Mouse (Mus musculus): ENCODE measurements around the gene Itpr2.

Itpr2 gene

DNA sequence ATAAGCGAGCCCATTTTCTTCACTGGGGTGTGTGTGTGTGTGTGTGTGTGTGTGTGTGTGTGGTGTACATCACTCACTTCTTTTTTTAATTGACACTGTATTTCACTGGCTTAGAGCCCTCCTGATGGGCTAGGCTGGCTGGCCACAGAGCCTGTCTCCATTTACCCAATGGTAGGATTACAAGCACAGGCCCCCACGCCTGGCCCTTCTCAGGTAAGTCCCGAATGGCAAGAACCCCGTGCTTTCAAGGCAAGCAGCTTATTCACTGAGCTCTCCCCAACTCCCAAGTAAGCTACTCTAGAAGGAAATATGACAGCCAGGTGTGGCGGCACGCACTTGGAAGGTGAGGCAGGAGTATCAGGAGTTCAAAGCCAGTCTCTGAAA lies 91.6 kb downstream of the Itpr2 start:
- DNase-seq: no peak

DNA sequence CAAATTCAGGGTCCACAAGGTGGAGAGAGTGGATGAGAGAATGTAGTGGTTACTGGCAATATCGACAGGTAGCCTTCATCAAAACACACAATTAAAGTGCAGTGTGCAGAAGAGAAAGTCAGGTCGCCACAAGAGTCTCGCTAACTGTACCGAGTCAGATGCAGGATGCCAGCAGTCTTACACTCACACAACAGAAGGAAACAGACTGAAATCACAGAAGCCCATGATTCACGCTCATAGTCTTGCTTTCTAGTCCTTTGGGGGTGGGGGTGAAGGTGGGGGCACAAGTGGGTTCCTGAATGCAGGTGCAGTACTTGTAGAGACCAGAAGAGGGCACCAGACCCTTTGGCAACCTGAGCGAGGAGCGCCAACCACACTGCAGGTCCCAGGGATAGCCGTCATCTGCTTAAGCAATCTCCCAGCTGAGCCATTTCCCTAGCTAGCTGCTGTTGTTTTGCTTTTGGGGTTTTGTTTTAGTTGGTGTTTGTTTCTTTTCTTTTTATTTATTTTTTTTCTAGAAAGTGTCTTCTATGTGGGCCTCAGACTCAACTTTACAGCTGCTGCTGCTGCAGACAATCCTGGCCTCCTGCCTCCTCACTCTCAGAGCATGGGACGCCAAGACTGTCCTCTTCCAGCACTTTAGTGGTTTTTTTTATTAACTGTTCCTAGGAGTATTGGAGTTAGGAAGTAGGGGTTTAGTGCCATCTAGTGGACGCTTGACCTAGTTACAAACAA lies 92.2 kb downstream of the Itpr2 start:
- DNase-seq: peak; percentile 76

DNA sequence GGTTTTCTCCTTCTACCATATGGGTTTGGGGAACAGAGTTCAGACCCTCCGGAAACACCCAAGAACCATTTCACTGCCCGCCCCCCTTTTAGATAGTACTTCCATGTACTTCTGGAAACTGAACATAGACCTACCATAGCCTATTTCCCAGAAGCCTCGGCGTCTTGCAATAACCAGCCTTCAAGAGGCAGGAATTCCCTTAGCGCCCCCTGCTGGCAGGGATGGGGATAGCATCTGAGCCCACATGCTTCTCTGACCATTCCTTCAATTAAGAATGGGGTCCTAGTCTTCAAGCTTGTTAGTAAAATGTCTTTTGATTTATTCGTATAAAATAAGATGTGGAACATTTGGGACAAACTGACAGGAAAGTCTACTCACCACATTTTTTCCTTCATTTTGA lies 96.6 kb downstream of the Itpr2 start:
- DNase-seq: no peak

DNA sequence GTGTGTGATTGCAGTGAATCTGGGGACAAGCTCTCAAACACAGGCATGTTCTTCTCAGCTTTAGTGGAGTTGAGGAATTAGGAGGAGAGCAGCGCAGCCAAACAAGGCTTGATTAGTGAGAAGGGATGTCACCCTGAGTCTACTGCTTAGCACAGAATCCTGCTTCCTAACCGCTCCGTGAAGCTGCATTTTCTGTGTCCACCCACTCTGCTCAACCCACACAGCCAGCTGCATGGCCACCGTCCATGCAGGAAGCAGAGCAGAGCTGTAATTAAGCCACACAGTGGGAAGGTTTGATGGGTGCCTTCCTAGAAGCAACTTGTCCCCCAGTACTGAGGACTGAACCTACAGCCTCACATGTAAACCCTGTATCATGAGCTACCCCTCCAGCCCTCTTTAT lies 97.1 kb downstream of the Itpr2 start:
- peak; percentile 27 for DNase-seq

DNA sequence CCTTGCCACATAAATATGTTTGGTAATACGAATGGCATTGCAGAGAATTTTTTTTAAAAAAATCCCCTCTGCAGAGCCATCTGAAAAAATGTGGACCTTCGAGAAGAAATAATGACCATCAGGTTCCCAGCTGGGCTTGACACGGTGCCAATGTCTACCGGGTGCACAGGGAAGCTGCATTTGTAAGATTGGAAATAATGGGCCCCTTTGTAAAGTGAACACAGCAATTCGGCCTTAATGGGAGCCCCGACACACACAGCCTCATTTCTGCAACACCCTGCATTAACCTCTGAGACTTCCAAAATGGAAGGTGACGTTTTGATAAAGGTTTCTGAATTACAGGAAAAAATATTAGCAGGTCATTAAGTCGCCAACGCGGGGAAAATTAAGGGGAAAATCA lies 97.9 kb downstream of the Itpr2 start:
- no peak for DNase-seq

DNA sequence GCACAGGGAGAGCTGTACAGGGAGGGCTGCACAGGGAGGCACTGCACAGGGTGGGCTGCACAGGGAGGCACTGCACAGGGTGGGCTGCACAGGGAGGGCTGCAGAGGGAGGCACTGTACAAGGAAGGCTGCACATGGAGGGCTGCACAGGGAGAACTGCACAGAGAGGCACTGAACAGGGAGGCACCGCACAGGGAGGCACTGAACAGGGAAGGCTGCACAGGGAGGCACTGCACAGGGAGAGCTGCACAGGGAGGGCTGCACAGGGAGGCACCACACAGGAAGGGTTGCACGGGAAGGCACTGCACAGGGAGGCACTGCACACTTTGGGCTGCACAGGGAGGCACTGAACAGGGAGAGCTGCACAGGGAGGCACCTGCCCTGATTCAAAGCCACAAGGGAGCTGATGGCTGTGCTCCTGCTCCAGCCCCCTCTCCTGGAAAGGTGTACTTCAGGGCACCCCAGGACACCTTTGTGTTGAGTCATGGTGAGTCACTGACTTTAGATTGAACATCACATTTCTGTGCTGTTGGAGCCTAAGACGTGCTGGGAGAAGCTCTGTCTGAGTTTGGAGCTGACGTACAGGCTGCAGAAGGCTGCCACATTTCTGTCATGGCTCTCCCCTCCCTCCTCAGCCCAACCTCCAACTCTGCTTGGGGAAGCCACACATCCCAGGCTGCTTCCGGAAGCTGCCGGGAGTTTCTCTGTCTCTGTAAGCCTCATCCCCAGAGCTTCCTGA lies 98.9 kb downstream of the Itpr2 start:
- no peak for DNase-seq

DNA sequence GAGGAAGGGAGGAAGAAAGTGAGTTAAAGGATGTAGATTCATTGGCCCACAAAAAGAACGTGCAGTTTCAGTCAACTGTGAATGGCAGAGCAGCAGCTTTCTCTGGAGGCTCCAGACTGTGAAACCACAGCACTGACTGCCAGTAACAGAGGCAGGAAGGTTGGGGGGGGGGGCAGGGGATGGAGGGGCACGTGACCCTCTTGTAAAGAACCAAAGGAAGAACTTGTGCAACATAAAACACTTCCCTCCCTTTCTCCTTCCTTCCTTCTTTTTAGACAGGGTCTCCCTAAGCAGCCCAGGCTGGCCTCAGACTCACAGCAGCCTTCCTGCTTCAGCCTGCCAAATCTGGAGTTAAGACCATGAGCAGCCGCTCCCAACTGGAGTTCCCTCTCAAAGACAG lies 104.2 kb downstream of the Itpr2 start:
- no peak for DNase-seq

DNA sequence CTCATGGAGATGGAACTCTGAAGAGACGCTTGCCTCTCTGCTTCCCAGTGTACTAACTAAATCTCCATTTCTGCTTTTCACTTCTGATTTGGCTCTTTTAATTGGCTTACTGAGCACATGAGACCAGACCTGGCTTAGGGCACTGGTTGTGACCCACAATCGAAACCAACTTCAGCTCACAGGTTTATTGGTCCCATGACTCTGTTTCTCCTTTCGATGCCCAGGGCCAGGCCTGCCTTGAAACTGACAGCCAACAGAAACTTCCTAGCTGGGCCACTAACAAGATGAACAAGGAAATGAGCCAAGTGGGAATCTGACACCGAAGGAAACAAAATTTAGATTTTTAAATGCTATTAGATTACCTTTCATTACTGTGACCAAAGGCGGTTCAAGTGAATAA lies 105.8 kb downstream of the Itpr2 start:
- no peak for DNase-seq

DNA sequence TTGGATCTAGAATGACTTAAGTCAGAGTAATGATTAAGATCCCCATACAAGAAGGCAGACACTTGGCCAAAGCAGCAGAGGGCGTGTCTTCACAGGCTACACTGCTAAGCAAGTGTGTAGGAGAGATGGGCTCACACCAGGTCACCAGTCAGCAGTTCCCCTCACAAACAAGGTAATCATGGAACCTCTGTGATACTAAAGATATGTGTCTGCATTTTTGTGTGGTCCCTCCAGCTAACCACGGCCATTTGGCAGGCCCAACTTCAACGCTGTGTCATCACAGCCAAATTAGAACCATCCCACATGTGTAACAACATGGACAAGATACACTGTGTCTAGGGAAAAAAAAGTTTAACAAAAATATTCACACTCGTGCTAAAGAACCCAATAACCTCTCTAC lies 106.4 kb downstream of the Itpr2 start:
- no peak for DNase-seq

DNA sequence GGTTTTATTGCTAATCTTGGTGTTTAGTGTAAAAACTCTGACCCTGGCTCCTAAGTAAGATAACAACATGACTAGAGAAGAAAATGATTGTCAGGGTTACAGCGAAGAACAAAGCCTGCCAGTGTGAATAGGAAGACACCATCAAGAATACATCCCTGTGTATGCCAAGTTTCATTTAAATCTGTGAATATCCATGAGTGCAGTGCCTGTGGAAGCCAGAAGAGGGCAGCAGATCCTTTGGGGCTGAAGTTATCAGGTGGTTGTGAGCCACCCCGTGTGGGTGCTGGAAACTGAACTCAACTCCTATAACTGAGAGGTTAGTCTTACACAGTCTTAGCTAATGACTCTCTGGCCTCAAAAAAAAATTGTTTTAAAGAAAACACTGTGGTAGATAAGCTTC lies 109.8 kb downstream of the Itpr2 start:
- no peak for DNase-seq

DNA sequence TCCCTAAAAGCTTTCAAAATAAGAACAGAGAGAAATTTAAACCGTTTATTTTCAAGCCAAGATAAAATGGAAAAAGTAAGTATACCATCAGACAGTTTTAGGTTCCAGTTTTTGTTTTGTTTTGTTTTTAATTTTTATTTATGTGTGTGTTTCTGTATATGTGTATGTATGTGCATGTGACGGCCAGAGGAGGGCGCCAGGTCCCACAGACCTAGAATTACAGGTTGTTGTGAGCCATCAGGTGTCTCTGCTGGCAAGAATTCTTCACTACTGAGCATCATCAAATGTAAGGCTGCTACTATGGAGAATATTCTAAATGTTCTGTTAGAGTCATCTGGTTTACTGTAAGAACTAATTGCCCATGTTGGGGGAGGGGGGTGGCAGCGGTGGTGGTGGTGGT lies 111.9 kb downstream of the Itpr2 start:
- DNase-seq: no peak

DNA sequence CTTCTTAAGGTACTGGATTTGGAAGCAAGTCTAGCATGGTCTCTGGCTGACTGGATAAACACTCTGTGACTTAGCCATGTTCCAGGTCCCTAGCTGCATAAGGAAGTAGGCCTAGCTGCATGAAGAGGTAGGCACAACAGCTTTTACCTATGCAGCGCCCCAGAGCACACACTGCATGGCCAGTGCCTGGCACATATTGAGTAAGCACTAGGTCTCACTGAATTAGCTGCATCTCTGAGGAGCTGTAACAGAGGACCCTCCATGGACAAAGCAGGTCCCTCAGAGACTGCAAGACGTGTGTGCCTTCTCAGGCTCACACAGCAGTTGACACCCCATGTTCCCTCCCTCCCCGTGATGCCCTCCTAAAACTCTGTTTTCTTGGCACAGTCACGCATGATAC lies 114.0 kb downstream of the Itpr2 start:
- no peak for DNase-seq

DNA sequence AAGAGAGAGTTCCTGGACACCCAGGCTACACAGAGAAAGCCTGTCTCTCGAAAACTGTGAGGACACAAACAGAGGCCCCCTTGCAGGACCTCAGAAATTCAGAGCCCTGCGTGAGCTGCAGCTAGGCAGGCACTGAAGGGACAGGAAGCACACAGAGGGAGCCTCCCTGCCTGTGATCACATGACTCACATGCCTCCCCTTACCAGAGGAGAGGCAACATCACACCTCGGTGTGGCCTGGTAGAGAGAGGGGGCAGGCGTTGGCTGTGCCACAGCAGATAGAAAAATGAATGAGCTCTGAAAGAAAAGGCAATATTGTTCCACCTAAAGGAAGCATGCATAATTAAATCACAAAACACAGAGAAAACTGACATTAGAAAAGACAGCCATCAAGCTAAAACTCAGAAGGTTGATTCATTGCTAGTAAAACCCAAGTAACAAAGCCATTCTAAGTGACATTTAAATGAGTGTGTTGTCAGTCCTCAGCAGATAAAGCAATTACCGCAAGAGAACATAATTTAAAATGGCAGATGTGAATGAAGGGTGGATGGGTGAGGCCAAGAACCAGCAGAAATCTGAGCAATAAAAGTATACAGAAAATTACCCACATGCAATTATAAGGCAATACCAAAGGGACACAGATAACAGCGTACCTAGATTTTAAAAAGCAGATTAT lies 114.8 kb downstream of the Itpr2 start:
- no peak for DNase-seq

DNA sequence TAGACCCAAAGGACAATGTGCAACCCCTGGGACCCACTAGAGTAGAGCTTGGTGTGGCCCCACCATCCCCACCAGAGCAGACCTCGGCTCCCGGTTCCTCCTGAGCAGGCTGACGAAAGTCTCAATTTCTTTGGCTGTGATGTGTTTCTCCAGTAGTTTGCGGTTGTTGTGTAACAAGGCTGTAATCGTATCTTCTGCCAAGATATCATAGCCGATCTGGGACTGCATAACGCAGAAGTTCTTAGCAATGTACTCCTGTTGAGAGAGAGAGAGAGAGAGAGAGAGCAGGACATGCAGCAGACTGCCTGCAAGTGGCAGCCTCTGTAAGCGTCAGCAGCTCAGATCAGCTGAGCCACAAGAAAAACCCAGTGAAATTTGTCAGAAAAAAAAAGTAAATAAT lies 122.8 kb downstream of the Itpr2 start:
- no peak for DNase-seq

DNA sequence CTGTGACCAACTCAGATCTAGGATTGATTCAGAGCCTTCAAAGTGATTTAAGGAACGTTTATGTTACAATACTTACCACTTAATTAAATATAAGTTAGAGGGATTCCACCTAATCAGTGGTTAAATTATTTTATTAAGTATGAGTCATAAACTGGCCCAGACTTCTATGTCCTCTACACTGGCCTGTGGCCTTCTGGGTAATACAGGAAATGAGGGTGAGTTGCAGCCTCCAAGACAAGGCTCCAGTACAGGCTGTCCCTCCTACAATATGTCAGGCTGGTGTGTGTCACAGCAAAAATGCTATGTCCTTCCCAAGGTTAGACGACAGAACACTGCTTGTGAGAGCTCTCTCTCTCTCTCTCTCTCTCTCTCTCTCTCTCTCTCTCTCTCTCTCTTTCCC lies 130.5 kb downstream of the Itpr2 start:
- DNase-seq: no peak

DNA sequence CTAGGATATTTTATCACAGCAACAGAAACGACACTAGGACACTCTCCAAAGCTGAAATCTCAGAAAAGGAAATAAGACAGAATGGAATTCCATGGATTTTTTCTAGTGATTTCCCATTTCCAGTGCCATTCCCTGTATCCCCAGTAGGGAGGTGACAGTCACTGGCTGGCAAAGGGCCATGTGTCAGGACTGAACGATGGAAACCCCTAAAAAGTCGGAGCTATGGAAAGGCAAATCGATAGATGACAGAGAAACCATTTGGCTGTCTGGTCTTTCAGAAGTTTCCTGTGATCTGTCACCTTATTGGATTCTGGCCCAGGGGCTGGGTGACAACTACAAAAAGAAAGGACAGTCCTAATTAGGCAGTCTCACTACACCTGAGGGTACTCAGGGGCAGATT lies 135.8 kb downstream of the Itpr2 start:
- no peak for DNase-seq

DNA sequence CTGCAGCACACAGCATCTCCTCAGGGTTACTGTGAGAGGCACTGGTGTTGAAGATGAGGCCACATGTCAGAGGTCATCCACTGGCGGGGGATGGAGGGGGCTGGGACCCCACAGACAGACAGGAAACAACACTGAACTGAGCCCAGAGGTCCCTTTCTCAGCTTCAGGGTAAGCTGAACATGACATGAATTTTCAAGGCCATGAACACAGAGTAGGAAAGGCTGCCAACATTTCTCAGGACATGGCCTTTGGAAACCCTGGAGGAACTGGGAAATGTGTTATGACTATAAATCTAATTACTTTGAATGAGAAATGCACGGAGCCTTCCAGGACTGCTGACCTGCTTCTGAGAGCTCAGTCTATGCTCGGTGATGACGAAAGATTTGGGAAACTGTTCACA lies 144.1 kb downstream of the Itpr2 start:
- peak; percentile 13 for DNase-seq

DNA sequence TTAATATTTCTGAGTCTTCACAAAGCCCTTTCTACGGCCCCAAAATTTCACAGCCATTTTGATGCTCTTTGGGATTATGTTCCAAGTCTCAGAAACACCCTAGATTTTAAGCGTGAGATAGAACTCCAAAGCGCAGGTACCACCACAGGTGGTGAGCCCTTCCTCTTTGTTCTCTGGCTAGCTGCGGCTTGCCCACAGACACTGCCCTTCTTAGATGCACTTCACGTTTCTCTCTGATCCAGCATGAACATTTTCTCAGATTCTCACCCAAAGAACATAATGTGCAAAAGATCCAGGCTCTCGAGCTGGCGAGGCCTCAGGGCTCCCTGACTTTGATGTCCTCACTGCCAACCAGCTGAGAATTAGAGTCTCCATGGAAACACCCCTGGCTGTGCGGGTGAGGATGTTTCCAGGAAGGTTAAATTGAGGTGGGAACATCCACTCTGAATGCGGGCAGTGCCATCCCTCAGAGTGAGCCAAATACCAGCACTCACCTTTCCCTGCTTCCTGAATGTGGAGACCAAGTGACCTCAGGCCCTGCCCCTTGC lies 149.7 kb downstream of the Itpr2 start:
- no peak for DNase-seq

DNA sequence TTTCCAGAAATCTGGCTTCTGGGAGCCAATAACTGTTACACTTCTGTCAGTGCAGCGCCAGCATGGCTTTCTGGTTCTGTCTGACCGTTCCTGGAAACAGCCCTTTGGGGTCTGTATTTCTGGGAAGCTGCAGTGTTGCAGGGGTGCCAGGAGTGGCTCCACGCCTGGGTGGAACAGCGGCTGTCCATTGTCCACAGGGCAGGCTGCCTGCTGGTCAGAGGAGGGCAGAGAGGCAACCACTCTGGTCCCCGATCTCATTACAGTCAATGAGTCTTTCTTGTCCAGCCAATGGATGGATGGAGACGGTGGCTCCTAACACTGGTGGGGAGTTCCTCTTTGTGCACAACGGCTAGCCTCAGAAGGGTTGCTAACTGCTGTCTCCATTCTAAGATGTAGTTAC lies 150.2 kb downstream of the Itpr2 start:
- DNase-seq: no peak

DNA sequence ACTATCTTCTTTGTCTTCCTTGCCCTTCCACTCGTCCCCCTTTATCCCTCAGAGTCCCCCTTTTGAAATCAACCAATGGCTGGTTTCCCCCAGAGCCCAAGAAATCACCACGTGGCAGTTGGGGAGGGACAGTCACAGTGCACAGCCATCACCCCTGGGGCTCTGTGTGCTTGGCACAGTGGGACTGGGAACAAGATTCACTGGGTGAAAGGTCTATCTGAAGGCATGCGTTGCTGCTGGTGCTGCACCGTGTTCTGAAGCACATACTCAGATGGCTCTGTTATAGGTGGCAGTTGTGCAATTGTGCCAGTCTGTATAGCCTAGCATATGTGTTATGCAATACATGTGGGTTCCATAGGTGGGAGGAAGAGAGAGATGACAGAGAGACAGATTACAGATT lies 154.5 kb downstream of the Itpr2 start:
- no peak for DNase-seq

DNA sequence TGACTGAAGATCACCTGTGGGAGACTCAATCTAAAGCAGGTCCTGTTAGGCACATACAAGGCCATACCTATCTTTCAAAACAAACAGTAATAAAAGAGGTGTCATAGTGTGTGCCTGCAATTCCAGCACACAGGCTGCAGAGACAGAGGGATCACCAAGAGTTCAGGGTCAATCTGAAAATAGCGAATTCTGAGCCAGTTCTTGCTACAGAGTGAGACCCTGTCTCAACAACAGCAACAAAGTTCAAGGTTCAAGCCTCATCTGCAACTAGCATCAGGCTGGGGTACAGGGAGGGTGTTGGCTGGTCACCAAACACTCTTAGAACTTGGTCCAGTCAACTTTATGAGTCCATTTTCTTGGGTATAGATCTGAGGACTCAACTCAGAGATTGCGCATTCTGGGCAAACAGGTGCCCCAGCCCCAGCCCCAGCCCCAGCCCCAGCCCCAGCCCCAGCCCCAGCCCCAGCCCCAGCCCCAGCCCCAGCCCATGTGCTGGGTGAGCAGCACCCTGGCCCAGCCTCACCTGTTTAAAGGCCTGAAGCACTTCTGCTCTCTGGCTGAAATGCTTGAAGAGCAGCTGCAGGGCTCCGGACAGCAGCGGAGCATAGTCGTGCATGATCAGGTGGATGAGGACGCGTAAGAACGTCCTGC lies 155.4 kb downstream of the Itpr2 start:
- DNase-seq: no peak

DNA sequence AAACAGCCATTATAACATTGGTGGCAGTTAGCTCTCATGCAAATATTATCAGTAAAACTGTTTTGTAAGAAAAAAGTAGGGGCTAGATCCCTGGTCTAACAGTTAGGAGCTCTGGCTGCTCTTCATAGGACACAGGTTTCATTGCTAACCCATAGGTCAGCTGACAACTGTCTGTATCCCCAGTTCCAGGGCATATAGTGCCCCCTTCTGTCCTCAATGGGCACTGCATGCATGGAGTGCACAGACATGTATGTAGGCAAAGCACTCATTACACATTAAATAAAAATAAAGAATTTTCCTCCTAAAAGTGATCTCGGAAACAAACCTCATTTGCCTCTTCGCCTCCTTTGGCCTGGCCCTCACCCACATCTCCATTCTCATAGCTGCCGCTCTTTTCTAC lies 157.3 kb downstream of the Itpr2 start:
- no peak for DNase-seq

DNA sequence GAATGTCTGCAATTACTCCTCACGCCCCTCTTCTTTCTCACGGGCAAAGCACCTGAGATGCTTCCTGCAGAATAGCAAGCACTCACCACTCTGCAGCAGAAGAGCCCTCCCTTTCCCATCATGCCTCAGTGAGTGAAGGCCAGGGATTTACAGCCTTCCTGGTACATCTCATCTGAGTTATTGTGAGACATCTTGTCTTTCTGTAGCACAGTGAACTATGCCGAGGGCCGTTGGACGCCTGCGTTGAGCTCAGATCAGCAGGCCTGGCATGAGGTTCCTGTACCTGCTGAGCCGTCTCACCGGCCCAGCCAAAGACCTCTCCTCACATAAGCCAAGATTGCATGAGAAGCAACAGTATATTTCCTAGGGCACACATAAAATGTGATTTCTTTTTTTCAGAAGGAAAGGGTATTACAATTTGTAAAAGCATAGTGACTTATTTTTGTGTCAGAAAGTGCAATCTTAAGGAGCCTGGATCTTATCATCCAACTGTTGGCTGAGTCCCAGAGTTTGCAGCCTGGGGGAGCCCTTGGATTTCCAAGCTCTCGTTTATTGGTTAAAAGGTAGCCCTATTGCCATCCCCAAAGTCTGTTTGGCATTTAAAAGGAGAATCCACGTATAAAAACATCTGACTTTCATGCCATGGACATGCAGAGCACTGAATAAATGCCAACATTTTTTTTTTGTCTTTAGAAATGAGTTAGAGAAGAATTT lies 158.2 kb downstream of the Itpr2 start:
- DNase-seq: no peak
